Mouse (Mus musculus) 3134 (cell line): ENCODE measurements at regions not wholly inside any gene's neighbourhood (a gene's known extent, or its start where the extent isn't known, plus 50 kb on each side); places are given as distances from the start of the nearest gene placed in this dataset.

Experiments
- DNase-seq: peaks from one replicate; pipeline ENCODE4 v3.0.0-alpha.2; 2011; ENCODE audit warnings: low spot score; ENCODE audit not compliant: insufficient read length; ENCODE audit errors: extremely low read depth

GRCm38 (mm10) chr3:147423895-147424575 lies 571.9 kb downstream of the Ttll7 start:
- DNase-seq, result no peak

GRCm38 (mm10) chr3:147428837-147429236 lies 576.7 kb downstream of the Ttll7 start:
- DNase-seq, result no peak

- DNase-seq, result no peak
Measured at GRCm38 (mm10) chr3:147442925-147443690, 590.9 kb downstream of the Ttll7 start.

- no peak for DNase-seq
Measured at GRCm38 (mm10) chr3:147443691-147443960, 591.5 kb downstream of the Ttll7 start.

- DNase-seq, result no peak
Measured at GRCm38 (mm10) chr3:147444005-147444763, 592.0 kb downstream of the Ttll7 start.

- DNase-seq, result peak; percentile 19
Measured at GRCm38 (mm10) chr3:147445066-147445844, 593.1 kb downstream of the Ttll7 start.

GRCm38 (mm10) chr3:147445884-147446283 lies 593.7 kb downstream of the Ttll7 start:
- DNase-seq, result peak; percentile 84

GRCm38 (mm10) chr3:147452176-147452575 lies 600.0 kb downstream of the Ttll7 start:
- DNase-seq, result no peak

- no peak for DNase-seq
Measured at GRCm38 (mm10) chr3:147455383-147455782, 603.2 kb downstream of the Ttll7 start.

GRCm38 (mm10) chr3:147456294-147456693 lies 604.1 kb downstream of the Ttll7 start:
- DNase-seq, result no peak

- DNase-seq, result no peak
Measured at GRCm38 (mm10) chr3:147458115-147458514, 605.9 kb downstream of the Ttll7 start.

GRCm38 (mm10) chr3:147479890-147480289 lies 627.7 kb downstream of the Ttll7 start:
- DNase-seq, result no peak
